Mouse (Mus musculus) bone marrow, adult 2 months (tissue): ENCODE data around the gene Wdr26.

Experiments used
- CTCF ChIP-seq: fragments of 200-500 bp; IDR thresholded peaks from 2 replicates; pipeline ENCODE4 v1.5.1; 2011; ENCODE audit warnings: low read length, control low read depth; ENCODE audit not compliant: control insufficient read depth, insufficient read depth
- POLR2A ChIP-seq: fragments of 200-500 bp; IDR thresholded peaks from 2 replicates; pipeline ENCODE4 v1.6.1; 2011; ENCODE audit warnings: low read depth, mild to moderate bottlenecking, control low read depth, low read length, borderline replicate concordance; ENCODE audit not compliant: control insufficient read depth

- TF ChIP-seq POLR2A: no peak
- no peak for TF ChIP-seq CTCF
Measured at GRCm38 (mm10) chr1:181258616-181259015, 46.8 kb upstream of the Wdr26 start.
